Mouse (Mus musculus): ENCODE measurements around the gene Sept1. TPM values are rescaled to one million over a fixed set of nuclear protein-coding genes. Genes with fewer than 3 reads are reported as not detected.
A peak's percentile ranks its signal among the peaks of the same experiment; 100 is the strongest.
"Not testable (repeated sequence)": the region's sequence is repeated elsewhere in the genome, so short reads cannot be mapped to it uniquely, and the experiment has no call there.

Sept1 gene
- polyA plus RNA-seq, 2 experiments: 15.3 to 22.2 TPM

GRCm38 (mm10) chr7:127253341-127253740 lies 20.4 kb upstream of the Sept1 start:
- no peaks in the 10 kb centered on the region for H3K9me3 ChIP-seq (ENCODE audit: control insufficient read depth, low read length)
- ATAC-seq (ENCODE audit: low FRiP score, low read depth) (no peak), DNase-seq (ENCODE audit: low spot score) (no peak)
- H3K4me3 ChIP-seq (replicated peaks; ENCODE audit: low read length): peak overlapping the region; percentile 63
- H3K27me3 ChIP-seq (ENCODE audit: control insufficient read depth, insufficient read depth, low read length): no peaks in the 10 kb centered on the region
- WGBS: 74% methylated on average over 6 of the region's 6 CpGs
- peaks cover 7% of the 10 kb centered on the region; the same call in 1 of the 2 replicates for H3K4me1 ChIP-seq (ENCODE audit: control insufficient read depth, insufficient read depth, low read length)
- peaks cover 38% of the 10 kb centered on the region for H3K36me3 ChIP-seq (ENCODE audit: control insufficient read depth, insufficient read depth, low read length)
- no peak for TF ChIP-seq POLR2A (IDR thresholded peaks at IDR 0.05; ENCODE audit: borderline replicate concordance, extremely low read depth, insufficient read depth, insufficient read length)
- peak overlapping the region; percentile 75 for H3K27ac ChIP-seq (replicated peaks; ENCODE audit: low read depth, low read length)
- peak overlapping the region; percentile 89 for H3K4me2 ChIP-seq (replicated peaks; ENCODE audit: low read depth, low read length, severe bottlenecking)
- H3K9ac ChIP-seq (ENCODE audit: low read depth, low read length, severe bottlenecking): peak overlapping the region; percentile 75

GRCm38 (mm10) chr7:127252414-127252813 lies 19.5 kb upstream of the Sept1 start:
- no peak overlapping the region for H3K4me2 ChIP-seq (replicated peaks; ENCODE audit: low read depth, low read length, severe bottlenecking)
- H3K27me3 ChIP-seq (ENCODE audit: control insufficient read depth, insufficient read depth, low read length): no peaks in the 10 kb centered on the region
- H3K9me3 ChIP-seq (ENCODE audit: control insufficient read depth, low read length): no peaks in the 10 kb centered on the region
- no peak overlapping the region for H3K4me3 ChIP-seq (replicated peaks; ENCODE audit: low read length)
- WGBS: 94% methylated on average over 2 of the region's 2 CpGs
- H3K4me1 ChIP-seq (ENCODE audit: control insufficient read depth, insufficient read depth, low read length): peaks cover 7% of the 10 kb centered on the region; the same call in 1 of the 2 replicates
- ATAC-seq (ENCODE audit: low FRiP score, low read depth) (no peak), DNase-seq (ENCODE audit: low spot score) (peak; percentile 23)
- peaks cover 44% of the 10 kb centered on the region for H3K36me3 ChIP-seq (ENCODE audit: control insufficient read depth, insufficient read depth, low read length)
- no peak for TF ChIP-seq POLR2A (IDR thresholded peaks at IDR 0.05; ENCODE audit: borderline replicate concordance, extremely low read depth, insufficient read depth, insufficient read length)
- no peak overlapping the region for H3K27ac ChIP-seq (replicated peaks; ENCODE audit: low read depth, low read length)
- H3K9ac ChIP-seq (ENCODE audit: low read depth, low read length, severe bottlenecking): no peak overlapping the region

- not testable (repeated sequence) for H3K9me3 ChIP-seq (ENCODE audit: control insufficient read depth, low read length); H3K27me3 ChIP-seq (ENCODE audit: control insufficient read depth, insufficient read depth, low read length); H3K4me3 ChIP-seq (replicated peaks; ENCODE audit: low read length); H3K4me2 ChIP-seq (replicated peaks; ENCODE audit: low read depth, low read length, severe bottlenecking); ATAC-seq (ENCODE audit: low FRiP score, low read depth); DNase-seq (ENCODE audit: low spot score); H3K9ac ChIP-seq (ENCODE audit: low read depth, low read length, severe bottlenecking); H3K27ac ChIP-seq (replicated peaks; ENCODE audit: low read depth, low read length)
- H3K36me3 ChIP-seq (ENCODE audit: control insufficient read depth, insufficient read depth, low read length): peaks cover 49% of the 10 kb centered on the region
- H3K4me1 ChIP-seq (ENCODE audit: control insufficient read depth, insufficient read depth, low read length): peaks cover 18% of the 10 kb centered on the region
- WGBS: 93% methylated on average over 8 of the region's 8 CpGs
These were observed 17.6 kb upstream of the Sept1 start for GRCm38 (mm10) chr7:127250511-127250910.

GRCm38 (mm10) chr7:127244658-127245510 lies 12.0 kb upstream of the Sept1 start:
- peak overlapping the region; percentile 87 for H3K4me3 ChIP-seq (replicated peaks; ENCODE audit: low read length)
- H3K9me3 ChIP-seq (ENCODE audit: control insufficient read depth, low read length): no peaks in the 10 kb centered on the region
- H3K4me2 ChIP-seq (replicated peaks; ENCODE audit: low read depth, low read length, severe bottlenecking): peak overlapping the region; percentile 62
- DNase-seq (ENCODE audit: low spot score): peak; percentile 27
- peak overlapping the region; percentile 86 for H3K27ac ChIP-seq (replicated peaks; ENCODE audit: low read depth, low read length)
- peak overlapping the region; percentile 95 for H3K9ac ChIP-seq (ENCODE audit: low read depth, low read length, severe bottlenecking)
- H3K4me1 ChIP-seq (ENCODE audit: control insufficient read depth, insufficient read depth, low read length): peaks cover 16% of the 10 kb centered on the region
- 8% methylated on average over 29 of the region's 33 CpGs for WGBS
- H3K36me3 ChIP-seq (ENCODE audit: control insufficient read depth, insufficient read depth, low read length): peaks cover 33% of the 10 kb centered on the region
- peak; percentile 73 for ATAC-seq (ENCODE audit: low FRiP score, low read depth)
- no peaks in the 10 kb centered on the region for H3K27me3 ChIP-seq (ENCODE audit: control insufficient read depth, insufficient read depth, low read length)
- no peak for TF ChIP-seq POLR2A (IDR thresholded peaks at IDR 0.05; ENCODE audit: borderline replicate concordance, extremely low read depth, insufficient read depth, insufficient read length)

GRCm38 (mm10) chr7:127243870-127244657 lies 11.1 kb upstream of the Sept1 start, which contains the start of gene Zfp771:
TSS of gene Zfp771 (plus strand) at chr7:127244274.
- H3K4me2 ChIP-seq (replicated peaks; ENCODE audit: low read depth, low read length, severe bottlenecking): peak within 1 kb of the TSS; percentile 62
- H3K4me1 ChIP-seq (ENCODE audit: control insufficient read depth, insufficient read depth, low read length): peaks cover 16% of the 10 kb centered on the region
- peaks cover 25% of the 10 kb centered on the region for H3K36me3 ChIP-seq (ENCODE audit: control insufficient read depth, insufficient read depth, low read length)
- ATAC-seq (ENCODE audit: low FRiP score, low read depth): peak; percentile 96
- H3K27ac ChIP-seq (replicated peaks; ENCODE audit: low read depth, low read length): peak within 1 kb of the TSS; percentile 86
- H3K9me3 ChIP-seq (ENCODE audit: control insufficient read depth, low read length): no peaks in the 10 kb centered on the region
- H3K9ac ChIP-seq (ENCODE audit: low read depth, low read length, severe bottlenecking): peak within 1 kb of the TSS; percentile 95
- DNase-seq (ENCODE audit: low spot score): peak; percentile 96
- peak; percentile 78; the same call in 1 of the 2 replicates for TF ChIP-seq POLR2A (IDR thresholded peaks at IDR 0.05; ENCODE audit: borderline replicate concordance, extremely low read depth, insufficient read depth, insufficient read length)
- under 1% methylated on average over 35 of the region's 56 CpGs for WGBS
- H3K27me3 ChIP-seq (ENCODE audit: control insufficient read depth, insufficient read depth, low read length): no peaks in the 10 kb centered on the region
- peak within 1 kb of the TSS; percentile 87 for H3K4me3 ChIP-seq (replicated peaks; ENCODE audit: low read length)

Measured in limb, embryonic 14.5 days (tissue).